Mouse (Mus musculus) midbrain, embryonic 13.5 days (tissue): ENCODE measurements at regions not wholly inside any gene's neighbourhood (a gene's known extent, or its start where the extent isn't known, plus 50 kb on each side); places are given as distances from the start of the nearest gene placed in this dataset.

Experiments
- ATAC-seq: fragments of 200-750 bp; cut with Nextera tagmentation; 2 replicates; pipeline ENCODE4 v1.8.0; 2017; ENCODE audit warnings: mild to moderate bottlenecking, moderate TSS enrichment, moderate library complexity
- H3K27ac ChIP-seq: fragments of 300-500 bp; sonication (generic); 2 replicates; pipeline ENCODE4 v1.5.1; 2015; ENCODE audit warnings: inconsistent platforms, mild to moderate bottlenecking, moderate library complexity
- H3K27me3 ChIP-seq: fragments of 300-500 bp; sonication (generic); 2 replicates; pipeline ENCODE4 v1.6.1; 2015; ENCODE audit warnings: mild to moderate bottlenecking, inconsistent platforms
- H3K36me3 ChIP-seq: fragments of 300-500 bp; sonication (generic); 2 replicates; pipeline ENCODE4 v1.6.1; 2015; ENCODE audit warnings: mild to moderate bottlenecking, inconsistent platforms
- H3K4me1 ChIP-seq: fragments of 300-500 bp; sonication (generic); replicated peaks from 2 replicates; pipeline ENCODE4 v1.6.1; 2015; ENCODE audit warnings: inconsistent platforms
- H3K4me2 ChIP-seq: fragments of 300-500 bp; sonication (generic); replicated peaks from 2 replicates; pipeline ENCODE4 v1.6.1; 2015; ENCODE audit warnings: moderate library complexity, mild to moderate bottlenecking, inconsistent platforms
- H3K4me3 ChIP-seq: fragments of 300-500 bp; sonication (generic); replicated peaks from 2 replicates; pipeline ENCODE4 v1.5.1; 2015; ENCODE audit warnings: mild to moderate bottlenecking, inconsistent platforms
- H3K9ac ChIP-seq: fragments of 300-500 bp; sonication (generic); replicated peaks from 2 replicates; pipeline ENCODE4 v1.6.1; 2015; ENCODE audit warnings: mild to moderate bottlenecking, inconsistent platforms
- H3K9me3 ChIP-seq: fragments of 300-500 bp; sonication (generic); 2 replicates; pipeline ENCODE4 v1.6.1; 2016; ENCODE audit warnings: mild to moderate bottlenecking, inconsistent platforms
- WGBS: fragments of 180-500 bp; shearing (Covaris S2); methylation state at CpG from one replicate; pipeline ENCODE4 v1.1.7; 2015; 5-methylcytosine and 5-hydroxymethylcytosine counted together

DNA sequence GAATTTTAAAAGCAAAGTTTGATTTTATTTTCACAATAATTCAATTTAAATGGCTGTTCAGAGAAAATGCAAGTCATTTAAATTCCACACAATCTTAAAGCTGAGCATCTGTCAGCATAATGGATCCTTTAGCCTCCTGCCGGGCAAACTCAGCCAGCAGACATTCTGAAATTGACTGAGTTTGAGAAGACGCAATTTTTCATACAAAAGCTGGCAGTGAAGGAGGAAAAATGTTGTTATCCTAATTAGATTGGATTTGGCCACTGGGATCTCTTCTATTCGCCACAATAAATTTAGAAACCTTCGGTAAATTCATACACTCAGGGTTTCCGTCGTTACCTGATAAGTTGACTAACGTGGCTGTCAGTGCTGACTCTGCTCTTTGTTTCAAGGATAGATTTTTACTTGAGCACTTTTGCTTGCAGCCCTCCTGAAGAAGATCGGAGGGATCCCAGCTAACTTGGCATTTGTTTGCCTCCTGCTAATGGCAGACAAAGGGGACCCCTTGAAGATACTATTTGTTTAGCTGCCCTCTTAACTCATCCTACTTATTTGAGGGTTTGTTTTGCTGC, 244.9 kb upstream of the Fsip2 start:
- Histone ChIP-seq H3K27ac (no peak overlapping the region), H3K4me2 (peak overlapping the region; percentile 39), H3K27me3 (no peaks in the 10 kb centered on the region), H3K4me3 (peak overlapping the region; percentile 11), H3K4me1 (no peaks in the 10 kb centered on the region), H3K9me3 (no peaks in the 10 kb centered on the region), H3K9ac (0 out of 2 replicates have a peak overlapping the region, but pooled peaks have one; percentile 1), H3K36me3 (no peaks in the 10 kb centered on the region)
- 0 out of 2 replicates have a peak, but pooled peaks have one; percentile 58 for ATAC-seq
- 26% methylated on average over 8 of the region's 8 CpGs for WGBS

DNA sequence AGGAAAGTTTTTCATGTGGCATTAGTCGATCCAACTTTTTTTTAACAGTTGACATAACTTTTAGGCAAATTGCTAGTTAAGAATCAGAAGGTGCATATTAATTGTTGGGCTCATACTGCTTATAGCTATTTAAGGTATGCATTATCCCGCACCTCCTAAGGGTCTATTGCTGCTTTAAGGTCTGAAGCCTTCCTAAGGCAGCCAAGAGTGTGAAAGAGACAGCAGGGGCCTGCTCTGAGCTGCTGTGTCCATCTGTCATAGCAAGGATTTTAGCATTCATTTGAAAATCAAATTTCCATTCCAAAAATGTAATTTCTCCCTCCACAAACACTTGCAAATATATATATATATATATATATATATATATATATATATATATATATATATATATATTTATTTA, 241.6 kb upstream of the Fsip2 start:
- H3K4me2 ChIP-seq, result no peak overlapping the region
- H3K4me1 ChIP-seq, result no peaks in the 10 kb centered on the region
- H3K27ac ChIP-seq, result no peak overlapping the region
- H3K9me3 ChIP-seq, result no peaks in the 10 kb centered on the region
- no peak for ATAC-seq
- no peak overlapping the region for H3K9ac ChIP-seq
- WGBS, result 78% methylated on average over 2 of the region's 2 CpGs
- no peak overlapping the region for H3K4me3 ChIP-seq
- H3K36me3 ChIP-seq, result no peaks in the 10 kb centered on the region
- H3K27me3 ChIP-seq, result no peaks in the 10 kb centered on the region

DNA sequence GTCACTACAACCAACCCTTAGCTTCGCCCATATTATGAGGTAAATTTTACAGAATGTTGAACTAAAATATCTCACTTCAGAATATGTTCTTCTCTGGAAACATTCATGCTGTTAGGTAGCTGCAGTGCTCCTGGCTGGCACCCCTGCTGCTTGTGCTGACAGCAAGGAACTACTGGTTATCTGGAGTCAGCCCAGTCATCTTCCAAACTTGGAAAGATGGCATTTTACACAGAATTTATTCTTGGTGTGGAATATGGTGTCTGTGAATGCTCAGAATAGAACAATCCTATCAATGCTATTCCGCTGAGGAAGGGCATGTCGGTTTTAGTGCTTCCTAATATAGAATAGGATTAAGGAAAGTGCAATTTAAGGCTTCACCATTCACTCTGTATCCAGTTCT, 227.7 kb upstream of the Fsip2 start:
- H3K4me1 ChIP-seq, result no peaks in the 10 kb centered on the region
- no peak overlapping the region for H3K9ac ChIP-seq
- 72% methylated on average over 3 of the region's 3 CpGs for WGBS
- ATAC-seq, result no peak
- H3K36me3 ChIP-seq, result no peaks in the 10 kb centered on the region
- H3K27me3 ChIP-seq, result no peaks in the 10 kb centered on the region
- no peak overlapping the region for H3K4me3 ChIP-seq
- no peak overlapping the region for H3K27ac ChIP-seq
- H3K9me3 ChIP-seq, result no peaks in the 10 kb centered on the region
- no peak overlapping the region for H3K4me2 ChIP-seq
